Mouse (Mus musculus): Measurements from ENCODE around the gene Zfp277.

DNA sequence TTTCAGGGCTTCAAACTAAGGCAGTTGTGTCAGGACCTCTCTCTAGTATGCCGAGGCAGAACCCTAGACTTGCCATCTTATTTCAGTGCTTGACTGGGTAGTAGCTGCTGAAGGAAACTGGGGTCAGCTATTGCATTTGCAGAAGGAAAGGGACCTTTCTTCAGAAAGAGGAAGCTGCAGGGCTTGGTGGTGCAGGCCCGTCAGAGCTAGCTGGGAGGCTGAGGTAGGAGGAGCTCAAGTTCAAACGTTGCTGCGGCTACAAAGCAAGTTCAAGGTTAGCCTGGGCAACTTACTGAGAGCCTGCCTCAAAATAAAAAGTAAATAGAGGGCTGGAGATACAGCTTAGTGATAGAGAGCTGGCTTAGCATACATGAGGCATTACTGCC lies 66.2 kb downstream of the Zfp277 start:
- no peak for TF ChIP-seq POLR2A (IDR thresholded peaks at IDR 0.05; ENCODE audit: insufficient read depth, low read length)
- TF ChIP-seq CTCF (IDR thresholded peaks at IDR 0.05; ENCODE audit: low read depth, low read length), result no peak
- TF ChIP-seq EP300 (IDR thresholded peaks at IDR 0.05; ENCODE audit: insufficient read depth, low read depth, low read length), result no peak
